Mouse (Mus musculus) heart, embryonic 10.5 days (tissue): ENCODE results near the gene Smyd4. TPM values are rescaled to one million over a fixed set of nuclear protein-coding genes. Genes with fewer than 3 reads are reported as not detected.

Experiments
- DNase-seq: peaks from one replicate; pipeline ENCODE4 v3.0.0-alpha.2; 2017; ENCODE audit warnings: low spot score
- H3K27ac ChIP-seq: fragments of 300-500 bp; sonication (generic); 2 replicates; pipeline ENCODE4 v1.5.1; 2016; ENCODE audit warnings: mild to moderate bottlenecking
- H3K27me3 ChIP-seq: fragments of 300-500 bp; sonication (generic); 2 replicates; pipeline ENCODE4 v1.6.1; 2016; ENCODE audit warnings: mild to moderate bottlenecking; ENCODE audit not compliant: poor library complexity, insufficient read depth, severe bottlenecking
- H3K36me3 ChIP-seq: fragments of 300-500 bp; sonication (generic); 2 replicates; pipeline ENCODE4 v1.6.1; 2016; ENCODE audit warnings: mild to moderate bottlenecking, moderate library complexity
- H3K4me1 ChIP-seq: fragments of 300-500 bp; sonication (generic); 2 replicates; pipeline ENCODE4 v1.6.1; 2016; ENCODE audit warnings: mild to moderate bottlenecking
- H3K4me3 ChIP-seq: fragments of 300-500 bp; sonication (generic); 2 replicates; pipeline ENCODE4 v1.5.1; 2016; ENCODE audit warnings: mild to moderate bottlenecking, moderate library complexity
- H3K9me3 ChIP-seq: fragments of 300-500 bp; sonication (generic); 2 replicates; pipeline ENCODE4 v1.6.1; 2016; ENCODE audit warnings: mild to moderate bottlenecking, moderate library complexity
- WGBS: fragments of 180-500 bp; shearing (Covaris S2); methylation state at CpG from one replicate; pipeline ENCODE4 v1.1.7; 2016; 5-methylcytosine and 5-hydroxymethylcytosine counted together
- polyA plus RNA-seq: library from polyadenylated mRNA; unstranded; fragments of >200 nt; fragmentation: Nextera tagmentation; extraction: Ambion mirVana; gene quantifications from 2 replicates; pipeline ENCODE4 v1.2.1, GENCODE M21; 2016

Gene Smyd4
- polyA plus RNA-seq = 13.6 and 15.3 TPM in 2 replicates

- Histone ChIP-seq H3K4me1 (peaks cover 19% of the 10 kb centered on the region), H3K27ac (peak within 1 kb of the TSS; percentile 96), H3K36me3 (peaks cover under 1% of the 10 kb centered on the region; the same call in 1 of the 2 replicates), H3K4me3 (peak within 1 kb of the TSS; percentile 84), H3K27me3 (no peaks in the 10 kb centered on the region), H3K9me3 (no peaks in the 10 kb centered on the region)
- WGBS = under 1% methylated on average over 56 of the region's 56 CpGs
- peak; percentile 98 for DNase-seq
These were observed at the start of gene Smyd4, which contains the start of gene Rpa1 for GRCm38 (mm10) chr11:75348199-75348889. Smyd4 (plus strand) TSS chr11:75348433. Rpa1 (minus strand) TSS chr11:75348324.

DNA sequence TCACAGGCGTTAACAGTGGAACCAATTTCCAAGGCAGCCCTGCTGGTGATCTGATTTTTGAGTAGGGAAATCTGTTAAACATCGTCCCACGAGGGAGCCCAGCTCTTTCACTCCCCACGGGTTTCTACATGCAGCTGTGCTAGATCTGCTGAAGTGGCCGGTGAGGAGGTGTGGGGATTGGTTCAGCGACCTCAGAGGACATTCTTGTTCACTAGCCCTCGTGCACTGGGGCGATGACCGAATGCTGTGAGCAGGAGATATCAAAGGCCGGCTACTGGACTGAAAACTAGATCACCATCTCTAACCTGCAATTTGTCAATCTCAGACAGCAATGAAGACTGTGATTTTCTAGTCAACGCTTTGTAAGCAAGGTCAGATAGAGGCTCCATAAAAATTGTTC, 49.7 kb upstream of the Smyd4 start:
- Histone ChIP-seq H3K27me3 (0 out of 2 replicates have a peak, but pooled peaks cover 10% of the 10 kb centered on the region), H3K36me3 (peaks cover 41% of the 10 kb centered on the region), H3K4me1 (peaks cover 52% of the 10 kb centered on the region), H3K9me3 (no peaks in the 10 kb centered on the region), H3K4me3 (no peak overlapping the region), H3K27ac (peak overlapping the region; percentile 43)
- 37% methylated on average over 11 of the region's 11 CpGs for WGBS
- DNase-seq = no peak

GRCm38 (mm10) chr11:75299786-75300185, 48.4 kb upstream of the Smyd4 start:
- Histone ChIP-seq H3K4me3 (no peak overlapping the region), H3K27me3 (no peaks in the 10 kb centered on the region), H3K27ac (no peak overlapping the region), H3K9me3 (no peaks in the 10 kb centered on the region), H3K4me1 (peaks cover 39% of the 10 kb centered on the region), H3K36me3 (peaks cover 47% of the 10 kb centered on the region)
- no peak for DNase-seq
- 91% methylated on average over 10 of the region's 10 CpGs for WGBS

GRCm38 (mm10) chr11:75300954-75301353, 47.3 kb upstream of the Smyd4 start:
- WGBS = 71% methylated on average over 9 of the region's 9 CpGs
- Histone ChIP-seq H3K27me3 (no peaks in the 10 kb centered on the region), H3K9me3 (no peaks in the 10 kb centered on the region), H3K4me3 (no peak overlapping the region), H3K36me3 (peaks cover 58% of the 10 kb centered on the region), H3K4me1 (peaks cover 29% of the 10 kb centered on the region), H3K27ac (no peak overlapping the region)
- no peak for DNase-seq

DNA sequence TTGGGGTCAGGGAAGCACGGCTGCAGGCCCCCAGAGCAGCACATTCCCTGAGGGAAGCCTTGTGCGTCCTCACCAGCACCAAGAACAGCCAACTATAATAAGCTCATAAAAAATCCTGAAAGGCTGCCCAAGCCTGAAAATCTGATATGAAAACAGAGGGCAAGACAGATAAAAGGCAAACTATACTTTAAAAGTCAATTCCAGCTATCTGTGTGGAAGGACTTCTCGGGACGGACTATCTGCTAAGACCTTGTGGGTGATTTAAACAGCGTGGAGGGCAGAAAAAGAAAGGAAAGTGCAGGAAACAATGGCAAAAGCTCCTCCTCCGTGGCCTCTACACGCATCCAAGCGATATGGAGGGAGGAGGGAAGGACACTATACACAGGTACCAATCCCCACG, 43.4 kb upstream of the Smyd4 start:
- Histone ChIP-seq H3K36me3 (peaks cover 91% of the 10 kb centered on the region), H3K4me3 (no peak overlapping the region), H3K4me1 (no peaks in the 10 kb centered on the region; the same call in 1 of the 2 replicates), H3K27ac (no peak overlapping the region), H3K9me3 (no peaks in the 10 kb centered on the region), H3K27me3 (no peaks in the 10 kb centered on the region)
- WGBS = 82% methylated on average over 9 of the region's 9 CpGs
- no peak for DNase-seq

GRCm38 (mm10) chr11:75308650-75309049, 39.6 kb upstream of the Smyd4 start:
- Histone ChIP-seq H3K27me3 (no peaks in the 10 kb centered on the region), H3K4me1 (no peaks in the 10 kb centered on the region; the same call in 1 of the 2 replicates), H3K4me3 (no peak overlapping the region), H3K27ac (no peak overlapping the region), H3K9me3 (no peaks in the 10 kb centered on the region), H3K36me3 (peaks cover 91% of the 10 kb centered on the region)
- whole genome bisulfite sequencing = 87% methylated on average over 4 of the region's 4 CpGs
- no peak for DNase-seq

DNA sequence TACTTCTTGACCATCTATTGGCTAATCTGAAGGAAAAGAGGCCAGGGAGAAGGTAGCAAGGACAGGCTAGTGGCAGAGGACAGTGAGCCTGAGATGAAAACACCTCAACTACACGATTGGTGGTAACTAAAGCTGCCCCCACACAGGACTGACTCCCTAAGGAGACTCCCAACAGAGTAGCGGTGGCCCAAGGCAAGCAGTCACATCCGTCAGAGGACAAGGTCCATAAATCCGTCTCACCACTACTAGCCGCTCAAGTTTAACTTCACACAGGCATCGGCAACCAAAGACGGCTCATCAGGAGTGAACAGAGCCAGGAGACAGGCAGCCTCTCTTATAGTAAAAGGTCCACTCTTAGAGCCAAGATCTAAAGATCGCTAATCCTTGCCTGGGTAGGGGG, 37.4 kb upstream of the Smyd4 start:
- no peak overlapping the region for H3K4me3 ChIP-seq
- WGBS = 88% methylated on average over 8 of the region's 8 CpGs
- H3K9me3 ChIP-seq = no peaks in the 10 kb centered on the region
- H3K27ac ChIP-seq = no peak overlapping the region
- H3K27me3 ChIP-seq = no peaks in the 10 kb centered on the region
- no peaks in the 10 kb centered on the region; the same call in 1 of the 2 replicates for H3K4me1 ChIP-seq
- peaks cover 94% of the 10 kb centered on the region for H3K36me3 ChIP-seq
- no peak for DNase-seq

GRCm38 (mm10) chr11:75311751-75312150, 36.5 kb upstream of the Smyd4 start:
- Histone ChIP-seq H3K9me3 (no peaks in the 10 kb centered on the region), H3K27me3 (no peaks in the 10 kb centered on the region), H3K4me3 (no peak overlapping the region), H3K27ac (no peak overlapping the region), H3K36me3 (peaks cover 92% of the 10 kb centered on the region), H3K4me1 (no peaks in the 10 kb centered on the region; the same call in 1 of the 2 replicates)
- DNase-seq = no peak
- WGBS = 88% methylated on average over 6 of the region's 6 CpGs

DNA sequence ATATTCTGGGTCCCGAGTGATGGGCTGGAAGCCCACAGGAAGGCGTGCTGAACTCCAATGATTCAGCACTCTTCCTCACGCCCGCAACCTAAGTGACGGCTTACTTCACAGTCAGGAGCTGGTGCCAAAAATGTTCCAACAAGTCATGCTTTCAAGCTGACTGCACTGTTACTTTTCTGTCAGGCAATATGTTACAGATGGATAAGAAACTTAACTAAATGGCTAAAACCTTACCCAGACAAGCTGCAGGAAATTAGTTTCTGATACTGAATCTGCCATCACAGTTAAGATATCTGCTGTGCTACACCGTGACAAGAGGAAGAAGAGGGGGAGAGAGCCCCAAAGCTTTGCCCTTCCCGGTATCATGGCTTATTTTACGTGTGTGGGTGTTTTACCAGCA, 34.4 kb upstream of the Smyd4 start:
- Histone ChIP-seq H3K4me3 (no peak overlapping the region), H3K27me3 (no peaks in the 10 kb centered on the region), H3K27ac (no peak overlapping the region), H3K36me3 (peaks cover 88% of the 10 kb centered on the region), H3K9me3 (no peaks in the 10 kb centered on the region), H3K4me1 (no peaks in the 10 kb centered on the region; the same call in 1 of the 2 replicates)
- WGBS = 90% methylated on average over 8 of the region's 8 CpGs
- no peak for DNase-seq

GRCm38 (mm10) chr11:75318351-75319221, 29.6 kb upstream of the Smyd4 start:
- Histone ChIP-seq H3K9me3 (no peaks in the 10 kb centered on the region), H3K36me3 (peaks cover 42% of the 10 kb centered on the region), H3K27me3 (no peaks in the 10 kb centered on the region), H3K4me1 (0 out of 2 replicates have a peak, but pooled peaks cover 5% of the 10 kb centered on the region), H3K27ac (peak overlapping the region; percentile 42; the same call in 1 of the 2 replicates), H3K4me3 (no peak overlapping the region)
- 75% methylated on average over 14 of the region's 14 CpGs for WGBS
- no peak for DNase-seq

- H3K9me3 ChIP-seq = no peaks in the 10 kb centered on the region
- no peaks in the 10 kb centered on the region for H3K27me3 ChIP-seq
- 68% methylated on average over 5 of the region's 5 CpGs for WGBS
- H3K4me3 ChIP-seq = no peak overlapping the region
- no peak for DNase-seq
- 0 out of 2 replicates have a peak, but pooled peaks cover 5% of the 10 kb centered on the region for H3K4me1 ChIP-seq
- peaks cover 36% of the 10 kb centered on the region for H3K36me3 ChIP-seq
- H3K27ac ChIP-seq = no peak overlapping the region
These were observed 29.0 kb upstream of the Smyd4 start for GRCm38 (mm10) chr11:75319246-75319645.

DNA sequence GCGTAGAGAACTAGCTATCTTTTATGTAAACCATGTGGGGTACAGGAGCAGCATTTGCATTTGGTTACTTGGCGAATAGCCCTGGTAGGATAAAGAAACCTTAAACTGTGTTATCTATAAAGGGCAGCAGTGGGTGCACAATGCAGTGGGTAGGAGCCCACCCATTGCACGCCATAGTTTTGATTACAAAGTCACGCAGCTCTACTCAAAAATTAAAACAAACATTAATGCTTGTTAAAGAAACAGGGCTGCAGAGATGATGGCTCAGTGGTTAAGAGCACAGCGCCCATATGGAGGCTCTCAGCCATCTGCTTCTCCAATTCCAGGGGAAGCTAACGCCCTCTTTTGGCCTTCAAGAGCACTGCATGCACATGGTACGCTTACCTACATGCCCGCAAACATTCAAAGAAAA, 24.9 kb upstream of the Smyd4 start:
- Histone ChIP-seq H3K27ac (no peak overlapping the region), H3K4me3 (no peak overlapping the region), H3K27me3 (no peaks in the 10 kb centered on the region), H3K36me3 (peaks cover 15% of the 10 kb centered on the region), H3K9me3 (no peaks in the 10 kb centered on the region), H3K4me1 (peaks cover 9% of the 10 kb centered on the region; the same call in 1 of the 2 replicates)
- WGBS = 82% methylated on average over 8 of the region's 8 CpGs
- DNase-seq = no peak

DNA sequence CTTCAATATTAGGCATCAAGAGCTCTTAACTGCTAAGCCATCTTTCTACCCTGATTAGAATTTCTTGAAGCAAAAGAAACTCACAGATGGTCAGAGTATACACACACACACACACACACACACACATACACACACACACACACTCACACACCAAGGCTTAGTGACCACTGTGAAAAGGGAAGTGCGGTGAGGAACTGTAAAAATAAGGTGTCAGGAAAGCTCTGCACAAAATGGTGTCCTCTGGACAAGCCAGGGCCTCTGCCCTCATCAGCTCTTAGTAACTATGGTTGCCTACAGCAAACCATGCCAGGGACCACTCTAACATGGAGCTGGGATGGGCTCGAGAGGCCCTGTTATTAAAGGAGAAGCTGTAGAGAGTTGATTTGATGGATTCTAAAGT, 23.8 kb upstream of the Smyd4 start:
- Histone ChIP-seq H3K27ac (no peak overlapping the region), H3K27me3 (no peaks in the 10 kb centered on the region), H3K4me3 (no peak overlapping the region), H3K36me3 (peaks cover 18% of the 10 kb centered on the region; the same call in 1 of the 2 replicates), H3K4me1 (peaks cover 9% of the 10 kb centered on the region; the same call in 1 of the 2 replicates), H3K9me3 (no peaks in the 10 kb centered on the region)
- WGBS = 85% methylated on average over 2 of the region's 2 CpGs
- no peak for DNase-seq
